Mouse (Mus musculus) forebrain, postnatal 0 days (tissue): ENCODE results near the gene Atp13a4. TPM values are rescaled to one million over a fixed set of nuclear protein-coding genes. Genes with fewer than 3 reads are reported as not detected.

Source experiments
- ATAC-seq: fragments of 200-750 bp; cut with Nextera tagmentation; 2 replicates; pipeline ENCODE4 v1.8.0; 2017; ENCODE audit warnings: mild to moderate bottlenecking, moderate library complexity
- DNase-seq: peaks from one replicate; pipeline ENCODE4 v3.0.0-alpha.2; 2015
- H3K27ac ChIP-seq: fragments of 300-500 bp; sonication (generic); 2 replicates; pipeline ENCODE4 v1.5.1; 2014; ENCODE audit warnings: low read depth, mild to moderate bottlenecking, antibody characterized with exemption, low read length, moderate library complexity, mixed read lengths
- H3K27me3 ChIP-seq: fragments of 300-500 bp; sonication (generic); 2 replicates; pipeline ENCODE4 v1.6.1; 2014; ENCODE audit warnings: mild to moderate bottlenecking, low read length, mixed read lengths; ENCODE audit not compliant: insufficient read depth
- H3K36me3 ChIP-seq: fragments of 300-500 bp; sonication (generic); 2 replicates; pipeline ENCODE4 v1.6.1; 2014; ENCODE audit warnings: mild to moderate bottlenecking, moderate library complexity; ENCODE audit not compliant: insufficient read depth
- H3K4me1 ChIP-seq: fragments of 300-500 bp; sonication (generic); 2 replicates; pipeline ENCODE4 v1.6.1; 2014; ENCODE audit warnings: antibody characterized with exemption; ENCODE audit not compliant: insufficient read depth
- H3K4me2 ChIP-seq: fragments of 300-500 bp; sonication (generic); 2 replicates; pipeline ENCODE4 v1.6.1; 2014; ENCODE audit warnings: low read depth, mild to moderate bottlenecking, moderate library complexity
- H3K4me3 ChIP-seq: fragments of 300-500 bp; sonication (generic); 2 replicates; pipeline ENCODE4 v1.5.1; 2014; ENCODE audit warnings: low read depth, low read length, mixed read lengths
- H3K9ac ChIP-seq: fragments of 300-500 bp; sonication (generic); 2 replicates; pipeline ENCODE4 v1.6.1; 2014; ENCODE audit warnings: mild to moderate bottlenecking
- H3K9me3 ChIP-seq: fragments of 300-500 bp; sonication (generic); 2 replicates; pipeline ENCODE4 v1.6.1; 2016; ENCODE audit warnings: low read length
- CTCF ChIP-seq: sonication (generic); IDR thresholded peaks from 2 replicates; pipeline ENCODE4 v1.5.1; 2016; ENCODE audit warnings: antibody characterized with exemption, control low read depth, low read depth
- WGBS: fragments of 180-500 bp; shearing (Covaris S2); extraction: QIAGEN DNeasy Blood & Tissue Kit; methylation state at CpG from one replicate; pipeline ENCODE4 v1.1.7; 2014; 5-methylcytosine and 5-hydroxymethylcytosine counted together
- polyA plus RNA-seq: library from polyadenylated mRNA; unstranded; fragments of >200 nt; fragmentation: Nextera tagmentation; extraction: Ambion mirVana; gene quantifications from 2 replicates; pipeline ENCODE4 v1.2.1, GENCODE M21; 2015
- total RNA-seq: library from RNA; depleted of rRNA; stranded (reverse); fragments of >200 nt; gene quantifications from 2 replicates; pipeline ENCODE4 v1.2.3, GENCODE M21; 2014

Gene Atp13a4
- total and polyA plus RNA-seq, 2 experiments from 2014 or later = 1.1 to 1.8 TPM

DNA sequence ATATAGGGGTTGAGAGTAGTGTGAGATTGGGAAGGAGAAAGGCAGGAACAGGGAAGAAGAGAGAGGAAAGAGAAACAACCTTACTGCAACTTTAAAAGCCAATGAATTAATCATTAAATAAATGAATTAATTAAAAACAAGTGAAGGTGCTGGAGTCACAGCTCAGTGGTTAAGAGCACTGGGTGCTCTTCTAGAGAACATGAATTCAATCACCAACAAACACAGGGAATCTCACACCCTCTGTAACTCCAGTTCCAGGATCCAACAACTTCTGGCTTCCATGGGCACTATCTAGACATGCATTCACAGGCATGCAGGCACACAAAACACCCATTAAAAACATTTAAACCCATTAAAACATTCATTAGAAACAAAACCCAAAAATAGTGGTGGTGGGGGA is 63.2 kb downstream of the Atp13a4 start:
- TF ChIP-seq CTCF = no peak
- H3K4me1 ChIP-seq = no peaks in the 10 kb centered on the region
- no peaks in the 10 kb centered on the region for H3K9me3 ChIP-seq
- no peak overlapping the region for H3K9ac ChIP-seq
- DNase-seq = no peak
- H3K4me3 ChIP-seq = no peak overlapping the region
- H3K27ac ChIP-seq = no peak overlapping the region
- no peaks in the 10 kb centered on the region for H3K27me3 ChIP-seq
- H3K4me2 ChIP-seq = no peak overlapping the region
- no peaks in the 10 kb centered on the region for H3K36me3 ChIP-seq
- ATAC-seq = no peak

DNA sequence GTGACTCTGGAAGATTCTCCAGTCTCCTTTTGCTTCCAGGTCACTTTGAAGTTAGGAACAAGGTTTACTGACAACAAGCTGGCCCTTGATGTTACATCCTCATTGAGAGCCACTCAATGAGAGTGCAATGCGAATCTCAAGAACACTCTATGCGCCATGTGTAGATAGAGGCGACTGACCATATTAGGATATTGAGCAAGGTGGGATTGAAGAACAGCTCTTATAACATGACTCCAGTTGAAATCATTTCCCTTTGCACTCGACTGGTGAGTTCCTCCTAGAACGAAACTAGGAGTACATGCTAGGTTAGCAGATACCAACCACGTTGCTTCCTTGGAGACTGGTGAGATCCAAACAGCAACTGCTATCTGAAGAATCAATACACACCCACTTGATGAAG is 64.3 kb downstream of the Atp13a4 start:
- H3K9me3 ChIP-seq = no peaks in the 10 kb centered on the region
- no peak overlapping the region for H3K27ac ChIP-seq
- no peaks in the 10 kb centered on the region for H3K27me3 ChIP-seq
- DNase-seq = no peak
- no peaks in the 10 kb centered on the region for H3K36me3 ChIP-seq
- H3K4me3 ChIP-seq = no peak overlapping the region
- TF ChIP-seq CTCF = no peak
- no peak overlapping the region for H3K4me2 ChIP-seq
- no peak overlapping the region for H3K9ac ChIP-seq
- 90% methylated on average over 6 of the region's 6 CpGs for WGBS
- ATAC-seq = no peak
- no peaks in the 10 kb centered on the region for H3K4me1 ChIP-seq

DNA sequence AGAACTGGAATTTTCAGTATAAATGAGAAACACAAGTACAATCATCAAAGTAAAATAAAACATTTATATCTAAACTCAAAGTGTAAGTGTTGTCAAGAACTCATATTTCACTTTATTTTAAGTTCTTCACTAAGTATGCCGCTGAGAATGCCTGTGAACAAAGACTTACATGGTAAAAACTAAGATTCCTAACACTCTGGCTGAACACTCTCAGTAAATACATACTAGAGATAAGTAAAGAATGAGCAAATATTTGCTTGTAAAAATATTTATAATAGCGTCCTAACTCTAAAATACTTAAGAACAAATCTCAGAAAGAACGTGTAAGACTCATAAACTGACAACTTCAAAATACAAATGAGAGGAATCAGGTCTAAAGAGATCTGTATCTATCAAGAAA is 80.9 kb downstream of the Atp13a4 start:
- 78% methylated on average over 3 of the region's 3 CpGs for WGBS
- H3K27ac ChIP-seq = no peak overlapping the region
- DNase-seq = no peak

DNA sequence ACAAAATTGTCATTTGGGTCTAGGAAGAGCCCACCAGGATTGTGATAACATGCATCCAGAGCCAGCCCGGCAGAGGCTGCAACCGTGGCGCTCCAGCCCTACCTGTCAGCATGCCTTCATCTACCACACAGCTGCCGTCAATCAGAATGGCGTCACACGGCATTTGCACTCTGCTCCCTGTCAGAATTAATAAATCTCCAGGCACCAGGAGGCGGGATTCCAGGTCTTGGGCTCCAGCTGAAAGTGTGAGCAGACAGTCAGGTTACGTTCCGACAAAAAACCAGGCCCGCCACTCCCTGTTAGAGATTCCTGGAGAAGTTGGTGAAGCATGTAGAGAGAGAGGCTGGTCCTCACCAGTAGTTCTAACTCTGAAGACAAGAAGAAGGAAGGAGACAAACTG is 85.3 kb downstream of the Atp13a4 start:
- 87% methylated on average over 10 of the region's 10 CpGs for WGBS
- ATAC-seq (no peak), DNase-seq (no peak)
- Histone ChIP-seq H3K27ac (no peak overlapping the region), H3K27me3 (no peaks in the 10 kb centered on the region; the same call in 1 of the 2 replicates), H3K4me2 (no peak overlapping the region), H3K9ac (no peak overlapping the region), H3K9me3 (no peaks in the 10 kb centered on the region), H3K36me3 (no peaks in the 10 kb centered on the region), H3K4me1 (no peaks in the 10 kb centered on the region), H3K4me3 (no peak overlapping the region)
- no peak for TF ChIP-seq CTCF

More for the DNA sequence above, 80.9 kb downstream of the Atp13a4 start:
- Histone ChIP-seq H3K4me2 (no peak overlapping the region), H3K9ac (no peak overlapping the region), H3K27me3 (no peaks in the 10 kb centered on the region), H3K36me3 (no peaks in the 10 kb centered on the region), H3K9me3 (no peaks in the 10 kb centered on the region), H3K4me1 (no peaks in the 10 kb centered on the region), H3K4me3 (no peak overlapping the region)
- no peak for ATAC-seq
- no peak for TF ChIP-seq CTCF

DNA sequence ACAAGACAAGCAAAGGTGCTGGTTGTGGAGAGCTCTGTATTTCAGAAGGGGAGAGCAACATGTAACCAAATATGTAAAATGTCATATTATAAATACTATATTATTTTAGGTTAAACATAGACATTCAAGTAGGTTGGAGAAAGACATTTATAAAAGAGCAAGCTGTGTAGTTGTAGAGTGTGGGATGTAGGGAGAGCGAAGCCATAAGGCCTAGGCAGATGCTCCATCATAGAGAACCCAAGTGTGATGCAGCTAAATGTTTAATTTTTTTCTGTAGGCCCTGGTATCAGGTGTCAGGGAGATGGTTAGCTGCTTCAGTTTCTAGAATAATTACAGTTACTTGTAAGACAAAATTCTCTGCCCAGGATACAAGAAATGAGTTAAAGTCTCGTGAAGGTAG is 87.8 kb downstream of the Atp13a4 start:
- Histone ChIP-seq H3K4me3 (no peak overlapping the region), H3K27me3 (no peaks in the 10 kb centered on the region; the same call in 1 of the 2 replicates), H3K36me3 (no peaks in the 10 kb centered on the region), H3K9ac (no peak overlapping the region), H3K27ac (no peak overlapping the region), H3K9me3 (no peaks in the 10 kb centered on the region), H3K4me1 (no peaks in the 10 kb centered on the region), H3K4me2 (no peak overlapping the region)
- TF ChIP-seq CTCF = no peak
- 94% methylated on average over 2 of the region's 2 CpGs for WGBS
- ATAC-seq = no peak
- DNase-seq = no peak

DNA sequence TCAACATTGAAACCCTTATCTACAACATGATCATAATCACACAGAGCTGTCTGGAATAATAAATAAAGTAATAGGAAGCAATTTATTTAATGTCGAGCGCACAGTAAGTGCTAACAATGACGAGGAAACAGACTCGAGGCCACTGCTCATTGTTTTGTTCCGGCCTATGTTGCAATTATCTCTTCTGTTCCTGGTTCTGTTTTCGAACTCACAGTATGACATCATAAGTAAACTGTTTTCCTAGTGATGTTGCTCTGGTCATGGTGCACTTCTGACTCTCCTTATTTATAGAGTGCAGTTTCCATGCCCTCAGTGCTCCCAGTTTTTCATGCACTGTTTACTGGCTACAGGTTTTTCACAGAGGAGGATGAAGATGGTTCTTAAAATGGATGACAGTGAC is 91.4 kb downstream of the Atp13a4 start:
- DNase-seq (no peak), ATAC-seq (no peak)
- no peak for TF ChIP-seq CTCF
- Histone ChIP-seq H3K27ac (no peak overlapping the region), H3K4me2 (no peak overlapping the region), H3K4me3 (no peak overlapping the region), H3K27me3 (no peaks in the 10 kb centered on the region; the same call in 1 of the 2 replicates), H3K4me1 (no peaks in the 10 kb centered on the region), H3K9me3 (no peaks in the 10 kb centered on the region), H3K9ac (no peak overlapping the region), H3K36me3 (no peaks in the 10 kb centered on the region)
- WGBS = 62% methylated on average over 6 of the region's 6 CpGs

DNA sequence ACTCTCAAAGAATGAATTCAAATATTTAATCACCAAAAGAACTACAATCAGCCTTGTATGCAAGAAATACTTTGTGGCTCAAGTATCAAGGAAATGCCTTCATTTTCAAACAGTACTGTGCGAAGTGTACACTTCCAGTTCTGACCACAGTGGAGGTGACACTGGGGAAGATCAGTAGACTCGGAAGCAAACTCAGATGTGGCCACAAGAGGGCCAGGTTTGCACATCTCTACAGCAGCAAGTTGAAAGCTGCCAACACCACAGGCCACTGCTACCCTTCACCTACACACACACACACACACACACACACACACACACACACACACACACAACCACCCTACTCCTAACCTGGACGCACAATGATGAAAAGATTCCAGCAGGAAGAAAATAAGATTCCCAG is 93.0 kb downstream of the Atp13a4 start:
- peak; percentile 72 for TF ChIP-seq CTCF
- Histone ChIP-seq H3K9me3 (no peaks in the 10 kb centered on the region), H3K27ac (no peak overlapping the region), H3K4me3 (no peak overlapping the region), H3K27me3 (no peaks in the 10 kb centered on the region; the same call in 1 of the 2 replicates), H3K4me1 (no peaks in the 10 kb centered on the region), H3K9ac (no peak overlapping the region), H3K4me2 (no peak overlapping the region), H3K36me3 (no peaks in the 10 kb centered on the region)
- ATAC-seq = peak; percentile 40; the same call in 1 of the 2 replicates
- WGBS = 50% methylated on average over 3 of the region's 3 CpGs
- peak; percentile 33 for DNase-seq

DNA sequence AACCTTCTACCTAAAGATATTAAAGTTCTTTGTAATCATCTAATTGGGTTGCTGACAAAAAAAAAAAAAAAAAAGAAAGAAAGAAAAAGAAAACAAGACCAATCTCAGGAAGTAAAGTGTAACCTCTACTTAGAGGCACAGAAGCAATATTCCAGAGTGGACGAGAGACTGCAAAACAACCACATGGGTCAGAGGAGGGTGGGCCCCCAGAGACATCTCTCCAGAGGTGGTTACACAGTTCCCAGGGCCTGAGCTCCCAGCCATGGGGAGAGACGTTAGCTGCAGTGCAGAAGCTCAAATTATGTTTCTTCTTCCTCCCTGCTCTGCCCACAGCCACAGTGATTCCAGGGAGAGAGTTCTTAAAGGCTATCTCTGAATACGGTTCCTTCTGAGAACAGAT is 102.5 kb downstream of the Atp13a4 start:
- H3K36me3 ChIP-seq = no peaks in the 10 kb centered on the region
- ATAC-seq (no peak), DNase-seq (no peak)
- H3K27ac ChIP-seq = no peak overlapping the region
- no peak overlapping the region for H3K9ac ChIP-seq
- WGBS = 45% methylated on average over 3 of the region's 3 CpGs
- H3K27me3 ChIP-seq = no peaks in the 10 kb centered on the region
- no peak overlapping the region for H3K4me2 ChIP-seq
- H3K9me3 ChIP-seq = no peaks in the 10 kb centered on the region
- 0 out of 2 replicates have a peak, but pooled peaks cover 3% of the 10 kb centered on the region for H3K4me1 ChIP-seq
- no peak overlapping the region for H3K4me3 ChIP-seq
- no peak for TF ChIP-seq CTCF
